ENCODE assay signal across 8 mouse cellular contexts in genomic region chr5:129583331-129583730, GRCm38 (mm10). TPM values are rescaled to one million over a fixed set of nuclear protein-coding genes. Genes with fewer than 3 reads are reported as not detected.
DNase-seq lines count a peak whose midpoint lies in the region; ATAC-seq and TF ChIP-seq lines count a peak whose summit lies in the region.

No protein-coding gene starts in this region.

- H3K9ac ChIP-seq in kidney, embryonic 16.5 days (replicated peaks; ENCODE audit: low read length), result peak overlapping the region; percentile 70
- H3K9ac ChIP-seq in hindbrain, embryonic 14.5 days, result peak overlapping the region; percentile 93
- peak overlapping the region; percentile 70 for H3K9ac ChIP-seq in midbrain, postnatal 0 days (replicated peaks; ENCODE audit: low read length, poor library complexity, severe bottlenecking)

- H3K27me3 ChIP-seq in kidney, embryonic 16.5 days (ENCODE audit: insufficient read depth, low read length), result peaks cover 28% of the 10 kb centered on the region
- peaks cover 22% of the 10 kb centered on the region for H3K27me3 ChIP-seq in hindbrain, embryonic 14.5 days (ENCODE audit: control insufficient read depth, insufficient read depth, low read length)
- H3K27me3 ChIP-seq in midbrain, postnatal 0 days (ENCODE audit: insufficient read depth, low read length), result peaks cover 4% of the 10 kb centered on the region; the same call in 1 of the 2 replicates

- no peak for DNase-seq in kidney, adult 9 months
- DNase-seq in hindbrain, embryonic 14.5 days (ENCODE audit: low spot score), result peak; percentile 36
- no peak for DNase-seq in midbrain, postnatal 0 days (ENCODE audit: low spot score)
- DNase-seq in cerebellum, postnatal 10 days, result no peak
- DNase-seq in embryo, embryonic 10 days (ENCODE audit: low spot score), result no peak
- DNase-seq in frontal cortex, postnatal 14 days (ENCODE audit: low spot score in 2 of 2), result no peak

- H3K4me2 ChIP-seq in kidney, embryonic 16.5 days (replicated peaks; ENCODE audit: low read depth, low read length), result peak overlapping the region; percentile 100
- H3K4me2 ChIP-seq in hindbrain, embryonic 14.5 days (replicated peaks), result peak overlapping the region; percentile 100
- peak overlapping the region; percentile 74 for H3K4me2 ChIP-seq in midbrain, postnatal 0 days (ENCODE audit: low read depth, low read length, poor library complexity, severe bottlenecking)

- peaks cover 22% of the 10 kb centered on the region for H3K4me1 ChIP-seq in kidney, embryonic 16.5 days (ENCODE audit: insufficient read depth, low read length)
- H3K4me1 ChIP-seq in cortical plate, adult 2 months (ENCODE audit: control insufficient read depth, insufficient read depth, low read length), result peaks cover 5% of the 10 kb centered on the region; the same call in 1 of the 2 replicates
- H3K4me1 ChIP-seq in hindbrain, embryonic 14.5 days (replicated peaks; ENCODE audit: control insufficient read depth, insufficient read depth, low read length), result peaks cover 23% of the 10 kb centered on the region
- H3K4me1 ChIP-seq in midbrain, postnatal 0 days (ENCODE audit: insufficient read depth, low read length), result peaks cover 4% of the 10 kb centered on the region; the same call in 1 of the 2 replicates

- no peaks in the 10 kb centered on the region for H3K9me3 ChIP-seq in kidney, embryonic 16.5 days (ENCODE audit: low read length)
- no peaks in the 10 kb centered on the region for H3K9me3 ChIP-seq in hindbrain, embryonic 14.5 days (ENCODE audit: control insufficient read depth, low read length)
- no peaks in the 10 kb centered on the region for H3K9me3 ChIP-seq in midbrain, postnatal 0 days (ENCODE audit: low read length)

- H3K4me3 ChIP-seq in kidney, embryonic 16.5 days (ENCODE audit: low read length), result peak overlapping the region; percentile 65
- H3K4me3 ChIP-seq in cortical plate, adult 2 months (ENCODE audit: insufficient read depth, low read length), result peak overlapping the region; percentile 88
- H3K4me3 ChIP-seq in hindbrain, embryonic 14.5 days (replicated peaks; ENCODE audit: low read length), result peak overlapping the region; percentile 91
- peak overlapping the region; percentile 63 for H3K4me3 ChIP-seq in midbrain, postnatal 0 days (ENCODE audit: low read depth, low read length)

- H3K36me3 ChIP-seq in kidney, embryonic 16.5 days (ENCODE audit: insufficient read depth, low read length), result no peaks in the 10 kb centered on the region
- no peaks in the 10 kb centered on the region for H3K36me3 ChIP-seq in hindbrain, embryonic 14.5 days (replicated peaks; ENCODE audit: control insufficient read depth, insufficient read depth)
- H3K36me3 ChIP-seq in midbrain, postnatal 0 days (ENCODE audit: insufficient read depth, low read length), result no peaks in the 10 kb centered on the region

- no peak overlapping the region for H3K27ac ChIP-seq in kidney, embryonic 16.5 days (ENCODE audit: low read length)
- no peak overlapping the region for H3K27ac ChIP-seq in cortical plate, adult 2 months (ENCODE audit: insufficient read depth, low read length)
- no peak overlapping the region for H3K27ac ChIP-seq in hindbrain, embryonic 14.5 days
- no peak overlapping the region for H3K27ac ChIP-seq in midbrain, postnatal 0 days (ENCODE audit: low read depth, low read length)

- no peak for TF ChIP-seq POLR2A in cortical plate, adult 2 months (IDR thresholded peaks at IDR 0.05; ENCODE audit: extremely low read depth, insufficient read depth, low read length)

- peak; percentile 20; the same call in 1 of the 2 replicates for ATAC-seq in kidney, embryonic 16.5 days (ENCODE audit: low FRiP score, low TSS enrichment)
- no peak for ATAC-seq in hindbrain, embryonic 14.5 days (ENCODE audit: low FRiP score)
- ATAC-seq in midbrain, postnatal 0 days (ENCODE audit: low FRiP score), result no peak

- no peak for TF ChIP-seq CTCF in cortical plate, adult 2 months (IDR thresholded peaks at IDR 0.05; ENCODE audit: extremely low read depth, insufficient read depth, low read length)
- no peak for TF ChIP-seq CTCF in midbrain, postnatal 0 days (IDR thresholded peaks at IDR 0.05)

- WGBS in kidney, embryonic 16.5 days, result 5% methylated on average over 12 of the region's 12 CpGs
- 6% methylated on average over 12 of the region's 12 CpGs for WGBS in hindbrain, embryonic 14.5 days
- 4% methylated on average over 12 of the region's 12 CpGs for WGBS in midbrain, postnatal 0 days

RNA-seq across cellular contexts. Expression of gene Mmp17, which starts 0.6 kb away (rescaled TPM):
- polyA plus RNA-seq in kidney, embryonic 16.5 days (2015; fragmentation: Nextera tagmentation; extraction: Ambion mirVana), result 3.3 and 4.7 TPM in 2 replicates
- polyA plus RNA-seq in cortical plate, adult 2 months (2012; rRNA removed), result 83.9 and 90.5 TPM in 2 replicates
- 7.3 and 11.8 TPM in 2 replicates for polyA plus RNA-seq in hindbrain, embryonic 14.5 days (2014; fragmentation: Nextera tagmentation; extraction: Ambion mirVana)
- total RNA-seq in midbrain, postnatal 0 days (2014; rRNA removed), result 22.9 and 24.6 TPM in 2 replicates
- polyA plus RNA-seq in midbrain, postnatal 0 days (2015; fragmentation: Nextera tagmentation; extraction: Ambion mirVana), result 10.0 and 11.6 TPM in 2 replicates
